Mouse (Mus musculus) kidney, adult 18-20 months (tissue): ENCODE data around the gene Pmepa1.
A peak's percentile ranks its signal among the peaks of the same experiment; 100 is the strongest.

Experiments
- DNase-seq: peaks from one replicate; pipeline ENCODE4 v3.0.0; 2021

The Pmepa1 gene

GRCm38 (mm10) chr2:173253761-173254662, 22.3 kb downstream of the Pmepa1 start:
- peak; percentile 58 for DNase-seq

DNA sequence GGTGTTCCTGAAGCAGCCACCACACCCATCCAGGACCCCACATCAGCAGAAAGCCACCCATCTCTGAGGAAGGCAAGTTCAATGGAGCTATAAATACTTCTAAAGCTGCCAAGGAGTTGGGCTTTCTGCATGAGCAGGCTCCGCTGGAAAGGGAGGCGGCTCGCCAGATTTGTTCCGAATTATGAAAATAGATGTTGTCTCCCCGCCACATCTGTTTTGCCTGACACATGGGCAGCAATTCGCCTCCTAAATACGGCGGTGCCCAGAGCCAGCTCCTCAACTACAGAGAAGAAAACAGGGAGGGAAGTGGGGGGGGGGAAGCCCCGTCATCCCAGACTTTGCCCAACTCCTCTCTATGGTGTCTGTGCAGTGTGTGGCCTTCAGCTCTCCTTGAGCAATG, 24.7 kb downstream of the Pmepa1 start:
- DNase-seq = peak; percentile 54

GRCm38 (mm10) chr2:173251133-173251532, 25.2 kb downstream of the Pmepa1 start:
- DNase-seq = peak; percentile 44

GRCm38 (mm10) chr2:173250411-173250810, 25.9 kb downstream of the Pmepa1 start:
- no peak for DNase-seq

GRCm38 (mm10) chr2:173249965-173250364, 26.4 kb downstream of the Pmepa1 start:
- no peak for DNase-seq

GRCm38 (mm10) chr2:173249386-173249785, 26.9 kb downstream of the Pmepa1 start:
- no peak for DNase-seq

DNA sequence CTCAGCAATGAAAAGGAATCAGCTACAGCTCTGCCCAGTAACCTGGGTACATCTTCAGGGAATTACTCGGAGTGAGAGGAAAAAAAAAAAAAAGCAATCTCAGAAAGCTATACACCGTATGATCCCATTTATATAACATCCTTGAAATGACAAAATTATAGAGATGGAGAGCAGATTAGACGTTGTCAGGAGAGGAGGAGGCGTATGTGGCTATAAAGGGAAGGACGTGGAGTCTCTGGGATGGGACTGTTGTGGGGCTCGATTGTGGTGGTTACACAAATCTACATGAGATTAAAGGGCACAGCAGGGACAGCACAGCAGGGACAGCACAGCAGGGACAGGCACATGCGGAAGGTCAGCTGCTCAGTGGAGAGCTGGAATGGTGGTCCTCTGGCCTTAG, 27.5 kb downstream of the Pmepa1 start:
- no peak for DNase-seq

DNA sequence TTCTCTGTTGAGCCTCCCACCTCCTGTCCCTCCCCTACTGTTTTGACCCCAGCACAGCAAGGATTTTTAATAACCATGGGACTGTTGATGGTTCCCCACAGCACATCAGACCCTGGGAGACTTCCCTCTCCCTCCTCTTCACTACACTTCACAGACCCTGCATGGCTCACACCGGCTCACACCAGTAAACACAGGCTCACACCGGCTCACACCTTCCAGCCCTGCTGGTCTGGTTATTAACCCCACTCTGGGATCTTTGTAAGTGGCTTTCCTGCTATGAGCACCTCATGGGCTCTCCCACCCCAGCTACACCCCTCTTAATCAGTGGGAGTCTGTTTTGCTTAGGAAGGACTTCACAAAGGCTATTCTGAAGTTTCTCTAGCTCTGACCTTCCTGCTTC, 28.4 kb downstream of the Pmepa1 start:
- peak; percentile 55 for DNase-seq

DNA sequence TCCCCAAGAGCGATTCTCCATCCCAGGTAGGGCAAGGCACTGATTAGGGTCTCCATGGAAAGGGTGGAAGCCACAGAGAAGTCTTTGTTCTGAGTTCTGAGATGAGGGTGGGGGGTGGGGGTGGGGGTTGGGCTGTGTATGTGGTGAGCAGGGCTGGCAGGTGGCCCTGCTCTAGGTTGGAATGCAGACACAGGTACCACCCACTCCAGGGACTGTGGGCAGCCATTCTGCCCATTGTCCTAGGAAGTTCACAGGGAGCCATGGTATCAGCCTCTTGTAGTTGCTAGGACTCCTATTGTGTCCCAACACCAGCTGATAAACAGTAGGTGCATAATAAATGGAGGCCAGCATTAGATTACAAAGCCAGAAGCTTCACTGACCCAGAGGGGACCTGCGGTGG, 29.1 kb downstream of the Pmepa1 start:
- DNase-seq = no peak

- DNase-seq = no peak
Observed at GRCm38 (mm10) chr2:173246688-173247087, 29.6 kb downstream of the Pmepa1 start.

GRCm38 (mm10) chr2:173245258-173245657, 31.1 kb downstream of the Pmepa1 start:
- DNase-seq = no peak

DNA sequence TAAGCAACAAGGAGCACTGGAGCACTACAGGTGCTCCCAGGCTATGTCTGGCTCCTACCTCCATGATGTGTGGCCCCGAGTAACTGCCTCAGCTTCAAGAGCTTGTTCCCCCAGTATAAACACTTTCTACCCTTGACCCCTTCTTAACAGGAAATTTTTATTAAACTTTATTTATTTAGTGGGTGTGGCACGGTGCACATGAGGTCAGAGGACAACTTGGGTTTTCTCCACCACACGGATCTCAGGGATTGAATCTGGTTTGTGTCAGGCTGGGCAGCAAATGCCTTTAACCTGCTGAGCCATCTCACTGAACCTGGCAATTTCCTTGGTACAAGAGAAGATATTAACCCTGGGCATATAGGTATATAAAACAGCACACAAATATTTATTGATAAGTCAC, 32.2 kb downstream of the Pmepa1 start:
- no peak for DNase-seq

DNA sequence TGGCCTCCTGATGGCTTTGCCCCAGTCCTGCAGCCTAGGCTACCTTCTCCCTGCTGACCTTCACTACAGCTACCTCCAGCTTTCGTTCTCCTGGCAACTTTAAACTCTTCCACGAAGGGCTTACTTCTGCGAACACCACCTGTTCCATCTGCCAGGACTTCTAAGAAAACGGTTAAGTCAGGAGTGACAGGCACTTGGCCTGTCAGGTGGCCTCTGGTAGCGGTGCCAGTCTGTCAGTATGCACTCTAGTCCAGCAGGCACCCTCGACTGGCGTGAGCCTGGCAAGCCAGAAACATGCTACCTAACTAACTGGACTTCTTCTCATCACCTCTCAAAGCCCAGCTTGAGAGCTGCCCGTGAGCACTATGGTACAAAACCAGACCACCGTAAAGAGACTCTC, 32.7 kb downstream of the Pmepa1 start:
- DNase-seq = peak; percentile 46

DNA sequence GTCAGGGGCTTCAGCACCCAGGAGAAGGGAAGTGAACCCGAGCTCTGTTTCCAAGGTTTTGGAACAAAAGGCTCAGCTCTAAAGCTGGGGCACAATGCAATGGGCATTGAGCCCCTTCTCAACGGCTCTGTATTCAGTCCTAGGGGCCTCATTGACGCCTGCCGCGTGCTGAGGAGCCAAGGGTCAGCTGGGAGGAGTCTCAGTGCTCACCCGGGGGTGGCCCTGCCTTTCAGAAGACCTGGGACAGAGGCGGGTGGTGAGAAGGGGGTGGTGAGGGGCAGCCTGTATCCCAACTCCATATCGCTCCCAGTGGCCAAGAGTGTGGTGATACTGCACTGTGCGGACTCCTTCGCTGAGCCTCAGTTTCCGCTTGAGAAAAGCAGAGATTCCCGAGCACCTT, 33.5 kb downstream of the Pmepa1 start:
- no peak for DNase-seq

- DNase-seq = no peak
Observed at GRCm38 (mm10) chr2:173240738-173241137, 35.6 kb downstream of the Pmepa1 start.

DNA sequence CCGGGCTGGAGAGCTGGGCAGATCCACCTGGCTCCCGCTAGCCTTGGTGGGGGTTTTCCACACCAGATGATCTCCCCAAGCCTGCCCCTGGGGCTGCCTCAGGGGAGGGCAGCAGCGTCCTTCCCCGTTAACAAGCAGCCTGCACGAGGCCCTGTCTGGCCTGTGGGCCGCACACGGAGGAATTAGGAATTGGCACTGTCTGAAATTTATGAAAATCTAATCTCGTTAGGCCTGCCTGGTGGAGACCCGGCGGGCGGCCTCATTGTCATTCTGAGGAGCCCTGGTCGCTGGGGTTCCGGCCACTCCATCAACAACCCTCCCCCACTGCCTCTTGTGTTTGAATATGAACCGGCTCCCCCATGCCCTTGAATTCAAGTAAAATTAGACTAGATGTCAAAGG, 37.8 kb downstream of the Pmepa1 start:
- no peak for DNase-seq

GRCm38 (mm10) chr2:173235435-173236332, 40.6 kb downstream of the Pmepa1 start:
- no peak for DNase-seq

DNA sequence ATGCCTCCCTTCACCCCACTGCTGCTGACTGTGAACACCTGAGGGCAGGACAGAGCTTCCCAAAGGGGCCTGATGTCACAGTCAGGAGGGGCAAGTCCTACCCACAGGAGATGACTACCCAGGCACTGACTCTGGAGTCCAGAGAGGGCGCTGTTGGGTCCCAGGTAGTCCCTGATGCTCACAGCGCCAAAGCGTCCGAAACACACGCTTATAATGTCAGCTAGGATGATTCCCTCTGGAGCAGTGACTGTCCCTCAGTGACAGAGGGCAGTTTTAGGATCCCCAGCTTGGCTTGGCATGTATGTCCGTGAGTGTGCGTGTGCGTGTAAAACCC, 43.6 kb downstream of the Pmepa1 start:
- DNase-seq = no peak

DNA sequence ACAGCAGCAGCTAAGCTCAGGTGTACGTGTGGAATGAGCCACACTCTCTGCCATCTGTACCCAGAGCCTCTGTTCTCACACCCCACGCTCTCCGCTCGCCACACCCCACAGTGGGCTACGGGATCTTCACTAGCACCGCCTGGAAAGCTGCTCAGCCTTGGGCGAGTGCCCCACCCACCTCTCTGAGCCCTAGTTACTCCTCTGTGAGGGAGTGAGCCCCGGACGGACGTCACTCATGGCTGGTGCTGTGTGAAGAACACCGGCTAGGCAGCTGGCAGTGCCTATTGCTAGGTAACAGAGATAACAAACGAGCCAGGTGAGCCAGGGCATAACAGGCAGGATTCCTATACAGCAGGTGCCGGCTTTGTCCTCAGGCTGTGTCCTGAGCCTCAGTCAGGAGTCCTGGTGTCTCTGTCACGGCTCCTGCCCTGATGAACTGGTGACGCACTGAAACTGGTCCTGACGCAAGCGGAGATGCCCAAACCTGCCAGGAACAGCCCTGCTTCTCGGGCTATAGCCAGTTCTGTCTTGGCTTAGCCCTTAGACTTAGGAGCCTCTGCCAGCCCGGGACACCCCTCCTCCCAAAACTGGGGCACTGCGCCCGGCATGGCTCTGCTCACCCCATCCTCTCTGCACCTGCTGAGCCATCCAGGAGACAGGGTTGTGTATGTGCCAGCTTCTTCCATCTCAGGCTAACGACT, 44.1 kb downstream of the Pmepa1 start:
- no peak for DNase-seq

- peak; percentile 94 for DNase-seq
Observed at GRCm38 (mm10) chr2:173229578-173230224, 46.6 kb downstream of the Pmepa1 start.

DNA sequence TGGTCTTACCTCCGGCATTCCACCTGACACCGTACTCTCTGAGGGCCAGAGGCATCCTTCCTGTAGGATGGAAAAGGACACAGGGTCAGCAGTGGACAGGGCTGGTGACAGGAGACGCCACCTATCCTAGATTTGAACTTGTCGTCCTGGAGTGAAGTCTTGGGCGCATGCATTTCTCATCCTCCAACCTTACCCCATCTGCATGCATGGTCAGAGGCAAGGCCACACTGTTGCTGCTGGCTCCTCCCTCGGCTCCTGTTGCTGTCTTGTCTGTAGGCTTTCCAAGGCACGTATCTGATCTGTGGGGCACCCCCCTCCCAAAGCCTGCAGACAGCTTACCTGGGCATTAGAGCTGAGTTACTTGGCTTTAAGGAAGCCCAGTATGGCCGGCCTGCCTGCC, 47.8 kb downstream of the Pmepa1 start:
- no peak for DNase-seq

- no peak for DNase-seq
Observed at GRCm38 (mm10) chr2:173226792-173227191, 49.5 kb downstream of the Pmepa1 start.

DNA sequence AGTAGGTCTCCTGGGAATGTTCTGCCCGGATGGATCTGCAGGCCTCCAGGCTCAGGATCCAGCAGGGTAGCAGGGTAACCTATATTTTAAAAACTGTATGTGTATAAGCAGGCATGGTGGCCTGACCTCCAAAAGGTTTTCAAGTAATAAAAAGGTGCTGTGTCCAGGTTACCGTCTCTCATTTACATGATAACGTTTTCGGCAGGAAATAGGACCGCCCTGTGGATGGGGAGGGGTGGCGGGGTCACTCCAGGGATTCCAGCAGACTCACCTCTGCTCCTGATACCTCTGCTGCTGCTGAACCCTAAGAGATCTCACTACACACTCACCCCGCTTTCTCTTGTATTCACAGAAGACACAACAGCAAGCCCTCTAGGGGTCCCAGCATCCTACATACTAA, 50.4 kb downstream of the Pmepa1 start:
- no peak for DNase-seq
